In the genomic region with DNA sequence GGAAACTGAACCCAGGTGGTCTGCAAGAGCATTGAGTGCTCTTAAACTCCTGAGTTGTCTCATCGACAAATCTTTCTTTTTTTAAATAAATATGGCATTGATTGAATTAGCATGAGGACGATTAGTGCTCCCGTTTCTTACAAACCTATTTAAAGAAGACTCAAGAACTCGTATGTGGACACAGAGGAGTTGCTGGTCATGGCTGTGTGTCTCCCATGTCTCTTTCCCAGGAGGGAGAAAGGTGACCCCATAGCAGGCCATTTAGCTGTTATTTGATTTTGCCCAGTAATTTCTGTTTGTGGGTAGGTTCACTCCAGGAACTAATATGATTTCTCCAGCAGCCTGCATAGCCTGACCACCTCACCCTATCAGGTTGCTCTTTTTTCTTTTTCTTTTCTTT, we compare ENCODE assay signal across 13 mouse cellular contexts. TPM values are rescaled to one million over a fixed set of nuclear protein-coding genes. Genes with fewer than 3 reads are reported as not detected.
DNase-seq lines count a peak whose midpoint lies in the region; ATAC-seq and TF ChIP-seq lines count a peak whose summit lies in the region.
"Had no signal": no experiment of that assay in that cellular context is flagged by ENCODE, and none has a peak within 500 bp of the region (broad histone marks: within the 10 kb centered on the region; RNA-seq: fewer than 3 reads in every experiment).

No protein-coding gene starts in this region.

- ATAC-seq in kidney, embryonic 14.5 days (ENCODE audit: low FRiP score, low TSS enrichment), result no peak
- no peak for ATAC-seq in liver, embryonic 14.5 days (ENCODE audit: insufficient read depth)
- ATAC-seq: forebrain, embryonic 16.5 days had no signal

- no peaks in the 10 kb centered on the region for H3K27me3 ChIP-seq in kidney, embryonic 14.5 days (ENCODE audit: control insufficient read depth, insufficient read depth, low read length)
- H3K27me3 ChIP-seq in liver, embryonic 14.5 days (ENCODE audit: control insufficient read depth, insufficient read depth, low read length), result no peaks in the 10 kb centered on the region
- H3K27me3 ChIP-seq: neural tube, embryonic 15.5 days had no signal

- no peak for DNase-seq in kidney, adult 18-20 months
- peak; percentile 54 for DNase-seq in A20 (ENCODE audit: low read depth, low spot score)
- DNase-seq in liver, embryonic 14.5 days (ENCODE audit: low read depth in 3 of 3, low spot score in 3 of 3), result no peak
- DNase-seq in layer of hippocampus, postnatal 14 days (ENCODE audit: low spot score in 2 of 2), result no peak
- no peak for DNase-seq in cerebellum, postnatal 10 days
- DNase-seq: heart, postnatal 4 days; kidney, postnatal 36 days; midbrain, embryonic 14.5 days; right cerebral cortex, postnatal 14 days had no signal

- H3K4me1 ChIP-seq in kidney, embryonic 14.5 days (ENCODE audit: control insufficient read depth, insufficient read depth, low read length), result peaks cover 8% of the 10 kb centered on the region; the same call in 1 of the 2 replicates
- peaks cover 9% of the 10 kb centered on the region for H3K4me1 ChIP-seq in bone marrow macrophage, adult 2 months (ENCODE audit: control insufficient read depth, insufficient read depth, low read length)
- H3K4me1 ChIP-seq in liver, embryonic 14.5 days (replicated peaks; ENCODE audit: control insufficient read depth in 2 of 2, insufficient read depth in 2 of 2, low read length in 1 of 2), result peaks cover 0 to 10% of the 10 kb centered on the region in 2 experiments; a peak in 3 of 4 replicates

- no peaks in the 10 kb centered on the region; the same call in 1 of the 2 replicates for H3K36me3 ChIP-seq in kidney, embryonic 14.5 days (ENCODE audit: control insufficient read depth, insufficient read depth, low read length)
- H3K36me3 ChIP-seq in liver, embryonic 14.5 days (replicated peaks; ENCODE audit: control insufficient read depth, insufficient read depth, low read depth), result no peaks in the 10 kb centered on the region
- H3K36me3 ChIP-seq: neural tube, embryonic 15.5 days had no signal

- H3K4me3 ChIP-seq in kidney, embryonic 14.5 days (ENCODE audit: low read length), result no peak overlapping the region
- peak overlapping the region; percentile 34 for H3K4me3 ChIP-seq in bone marrow macrophage, adult 2 months (ENCODE audit: insufficient read depth, low read length)
- peak overlapping the region in 1 of 2 experiments; percentile 18; a peak in 1 of 4 replicates for H3K4me3 ChIP-seq in liver, embryonic 14.5 days (ENCODE audit: insufficient read depth in 1 of 2, low read depth in 2 of 2, low read length in 2 of 2)

- peak overlapping the region; percentile 21; the same call in 1 of the 2 replicates for H3K4me2 ChIP-seq in kidney, embryonic 14.5 days (replicated peaks; ENCODE audit: low read depth, low read length)
- H3K4me2 ChIP-seq in liver, embryonic 14.5 days (ENCODE audit: low read depth), result peak overlapping the region; percentile 42

- TF ChIP-seq EP300 in liver, embryonic 14.5 days (IDR thresholded peaks at IDR 0.05; ENCODE audit: low read depth), result no peak

- no peak overlapping the region for H3K27ac ChIP-seq in kidney, embryonic 14.5 days (ENCODE audit: low read depth, low read length)
- H3K27ac ChIP-seq in bone marrow macrophage, adult 2 months (ENCODE audit: insufficient read depth, low read depth, low read length), result peak overlapping the region; percentile 72
- no peak overlapping the region for H3K27ac ChIP-seq in liver, embryonic 14.5 days
- H3K27ac ChIP-seq: neural tube, embryonic 15.5 days had no signal

- no peak for TF ChIP-seq POLR2A in bone marrow macrophage, adult 2 months (IDR thresholded peaks at IDR 0.05; ENCODE audit: borderline replicate concordance, low read depth, low read length)

- 75% methylated on average over 4 of the region's 4 CpGs for WGBS in kidney, embryonic 14.5 days
- 46% methylated on average over 4 of the region's 4 CpGs for WGBS in liver, embryonic 14.5 days (ENCODE audit: insufficient replicate concordance)

- peaks cover 4% of the 10 kb centered on the region; the same call in 1 of the 2 replicates for H3K9me3 ChIP-seq in kidney, embryonic 14.5 days (ENCODE audit: control insufficient read depth, low read length)
- H3K9me3 ChIP-seq in liver, embryonic 14.5 days (ENCODE audit: control insufficient read depth, low read length), result no peaks in the 10 kb centered on the region
- H3K9me3 ChIP-seq: neural tube, embryonic 15.5 days had no signal

- no peak for TF ChIP-seq CTCF in bone marrow macrophage, adult 2 months (IDR thresholded peaks at IDR 0.05; ENCODE audit: low read depth, low read length)
- TF ChIP-seq CTCF in liver, embryonic 14.5 days (IDR thresholded peaks at IDR 0.05; ENCODE audit: low read depth), result no peak

- H3K9ac ChIP-seq in kidney, embryonic 14.5 days (ENCODE audit: low read depth, low read length), result no peak overlapping the region
- 0 out of 2 replicates have a peak overlapping the region, but pooled peaks have one; percentile 13 for H3K9ac ChIP-seq in liver, embryonic 14.5 days (replicated peaks)
- H3K9ac ChIP-seq: neural tube, embryonic 15.5 days had no signal

RNA-seq across cellular contexts. Expression of gene Casp8, which starts 1.7 kb away (rescaled TPM):
- polyA plus RNA-seq in kidney, embryonic 14.5 days (2014; fragmentation: Nextera tagmentation; extraction: Ambion mirVana), result 35.2 and 41.3 TPM in 2 replicates
- polyA plus RNA-seq in bone marrow macrophage, adult 2 months (2012; ENCODE audit: insufficient read depth, insufficient read length, missing spikeins), result 97.4 and 98.2 TPM in 2 replicates
- 3.6 and 5.8 TPM in 2 replicates for polyA plus RNA-seq in liver, embryonic 14.5 days (2012; rRNA removed)
- polyA plus RNA-seq in liver, embryonic 14.5 days (2014; fragmentation: Nextera tagmentation; extraction: Ambion mirVana), result 9.3 and 9.9 TPM in 2 replicates
- total RNA-seq in layer of hippocampus, postnatal 14 days (2021), result 1 to 10 TPM; 3.3 to 3.8 TPM
